Mouse (Mus musculus): Measurements from ENCODE around the gene Csrp3.

- TF ChIP-seq CTCF (IDR thresholded peaks at IDR 0.05; ENCODE audit: borderline replicate concordance, control insufficient read depth, extremely low read depth, insufficient read depth, low read length, poor library complexity), result no peak
- no peak for TF ChIP-seq POLR2A (IDR thresholded peaks at IDR 0.05; ENCODE audit: control insufficient read depth, extremely low read depth, insufficient read depth, low read length, poor library complexity)
Measured at GRCm38 (mm10) chr7:48821654-48822053, 26.2 kb downstream of the Csrp3 start.
